Mouse (Mus musculus): ENCODE measurements around the gene Tigit. TPM values are rescaled to one million over a fixed set of nuclear protein-coding genes. Genes with fewer than 3 reads are reported as not detected.

The Tigit gene
- polyA plus RNA-seq, 1 experiment from 2014 or later = not detected

MicroRNA genes within 50 kb of the gene (microRNA counts, 519-probe panel; counts per million panel counts)
- microRNA mmu-miR-568 = not detected

Small RNA genes within 50 kb of the gene (microRNA-seq; reads per million reads assigned to microRNA genes)
- not detected for gene Mir568

Other genes starting within 250 kb of the Tigit start
- not detected in 2 replicates for gene Drd3, start 89.9 kb upstream of the Tigit start, polyA plus RNA-seq (2015; fragmentation: Nextera tagmentation; extraction: Ambion mirVana)
- 9.8 and 13.2 TPM in 2 replicates for gene Ccdc191, start 225.7 kb upstream of the Tigit start, polyA plus RNA-seq (2015; fragmentation: Nextera tagmentation; extraction: Ambion mirVana)

Data from stomach, embryonic 16.5 days (tissue).